Mouse (Mus musculus) kidney, adult 8-10 months (tissue): ENCODE results near the gene Capn9.

Experiments used
- DNase-seq, 2 experiments: peaks; one replicate each; pipeline ENCODE4 v3.0.0; 2022

The Capn9 gene

DNA sequence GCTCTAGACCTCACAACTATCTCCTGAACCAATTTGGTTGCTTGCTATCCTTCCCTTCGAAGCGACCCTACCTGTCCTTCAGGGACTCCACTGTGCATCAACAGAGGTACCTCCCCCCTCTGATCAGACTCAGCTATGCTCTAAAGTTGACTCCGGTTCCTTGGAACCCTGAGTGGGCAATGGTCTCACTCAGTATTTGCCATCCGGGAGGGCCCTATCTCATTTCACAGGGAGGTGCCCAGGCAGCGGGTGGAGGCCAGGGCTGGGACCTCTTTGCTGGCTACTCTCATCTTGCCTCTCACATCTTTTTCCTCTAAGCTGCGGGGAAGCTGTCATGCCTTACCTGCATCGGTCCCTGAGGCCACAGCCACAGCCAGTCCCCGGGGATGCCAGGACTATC lies at the start of gene Capn9:
Gene Capn9 (plus strand): TSS at position 301 of the 400 bp plus-strand sequence.
- DNase-seq = no peak

DNA sequence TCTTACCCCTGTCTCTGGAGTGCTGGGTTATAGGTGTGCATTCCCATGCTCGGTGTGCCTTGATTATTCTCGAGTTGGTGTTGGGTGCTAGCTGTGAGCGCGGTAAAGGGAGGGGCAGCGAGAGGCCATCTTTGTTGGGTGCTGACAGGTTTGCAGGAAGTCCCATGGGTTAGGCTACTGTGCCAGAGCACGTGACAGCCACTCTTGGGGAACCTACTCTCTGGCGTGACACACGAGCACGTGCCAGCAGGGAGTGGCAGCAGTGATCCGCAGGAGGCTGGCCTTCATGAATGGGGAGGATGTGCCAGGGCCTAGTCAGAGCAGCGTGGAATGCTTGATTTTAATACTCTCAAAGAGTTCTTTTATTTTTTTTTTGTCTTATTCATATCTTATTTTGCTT lies 49.6 kb upstream of the Capn9 start:
- DNase-seq = no peak

DNA sequence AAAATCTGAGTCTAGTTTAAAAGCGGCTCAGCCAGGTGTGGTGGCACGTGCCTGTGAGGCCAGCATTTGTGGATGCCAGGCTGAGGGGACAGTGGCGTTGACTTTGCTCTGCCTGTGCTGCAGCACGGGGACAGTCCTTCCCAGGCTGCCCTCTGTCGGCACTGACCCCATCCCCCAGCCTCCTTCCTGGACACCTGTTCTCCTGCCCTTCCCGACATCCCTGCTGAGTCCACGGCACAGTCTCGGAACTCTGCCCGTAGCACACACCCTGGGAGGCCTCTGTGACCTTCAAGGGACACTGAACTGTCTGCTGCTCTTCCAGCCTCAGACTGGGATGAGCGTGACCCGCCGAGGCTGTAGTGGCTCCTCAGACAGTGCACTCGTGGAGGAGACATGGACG lies 45.8 kb upstream of the Capn9 start:
- DNase-seq = peak in 1 of 2 experiments; percentile 21

DNA sequence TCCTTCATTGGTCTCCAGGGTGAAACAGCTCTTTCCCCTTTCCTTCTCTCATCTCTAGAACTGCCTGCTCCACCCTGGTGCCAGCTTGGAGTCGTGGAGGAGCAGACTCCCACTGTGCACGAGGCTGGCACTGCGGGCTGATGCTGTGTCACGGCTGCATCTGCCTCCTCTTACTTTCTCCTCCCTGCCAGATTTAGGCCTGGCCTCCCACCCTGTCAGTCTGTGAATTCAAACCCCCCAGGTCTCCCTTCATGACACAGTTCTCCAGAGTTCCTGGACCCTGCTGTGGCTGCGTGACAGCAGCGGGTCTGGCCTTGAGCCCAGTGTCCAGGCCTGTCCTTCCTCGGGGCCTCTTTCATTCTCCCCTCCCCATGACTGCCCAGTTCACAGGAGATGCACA lies 45.4 kb upstream of the Capn9 start:
- no peak for DNase-seq

DNA sequence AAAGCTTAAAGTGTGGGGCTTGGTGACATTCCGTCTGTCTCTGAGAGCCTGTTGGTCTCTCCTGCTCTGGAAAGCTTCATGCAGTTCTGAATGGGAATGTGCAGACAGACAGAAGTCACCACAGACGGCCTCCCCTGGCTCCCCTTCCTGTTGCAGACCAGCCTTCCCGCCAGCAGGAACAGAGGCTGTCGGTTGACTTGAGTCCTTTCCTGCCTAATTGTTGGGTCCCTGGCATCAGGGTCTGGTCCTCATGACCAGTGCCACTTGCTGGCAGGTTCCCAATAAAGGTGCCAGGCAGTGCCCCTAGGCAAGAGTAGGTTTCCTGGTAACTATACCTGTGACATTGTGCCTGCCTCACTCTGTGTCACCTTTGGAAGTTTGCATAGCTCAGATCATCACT lies 44.9 kb upstream of the Capn9 start:
- no peak for DNase-seq

DNA sequence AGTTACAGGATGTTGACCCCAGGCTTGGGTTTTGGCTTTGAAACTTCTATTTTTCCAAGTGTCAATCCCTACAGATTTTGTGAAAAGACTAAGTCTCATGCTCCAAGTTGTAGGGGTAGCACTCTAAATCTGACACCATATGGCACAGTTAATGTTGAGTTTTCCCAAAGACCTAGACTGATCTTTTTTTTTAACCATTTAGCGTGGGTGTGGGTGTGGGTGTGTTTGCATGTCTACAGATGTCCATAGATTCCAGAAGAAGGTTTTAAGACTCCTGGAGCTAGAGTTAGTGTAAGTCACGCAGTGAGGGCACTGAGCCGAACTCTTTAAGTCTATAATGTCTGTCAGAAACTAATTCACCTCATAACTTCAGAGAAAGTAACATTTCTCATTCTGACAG lies 43.3 kb upstream of the Capn9 start:
- no peak for DNase-seq

DNA sequence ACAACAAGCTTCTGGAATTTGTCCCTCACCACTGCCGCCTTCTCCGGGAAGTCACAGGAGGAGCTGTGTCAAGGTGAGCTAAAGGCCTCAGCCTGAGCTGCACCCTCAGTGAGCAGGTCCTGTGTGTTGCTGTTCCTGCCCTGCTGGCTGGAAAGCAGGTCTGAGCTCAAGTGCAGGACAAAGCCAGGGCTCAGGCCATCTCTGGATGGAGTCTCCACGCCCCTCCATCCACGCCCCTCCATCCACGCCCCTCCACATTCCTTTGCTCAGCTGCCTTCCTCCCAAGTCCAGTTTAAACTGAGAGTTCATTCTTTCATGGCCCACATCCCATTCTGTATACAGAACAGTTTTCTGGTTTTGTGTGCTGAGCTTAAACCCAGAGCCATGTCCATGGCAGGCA lies 40.5 kb upstream of the Capn9 start:
- DNase-seq = no peak

DNA sequence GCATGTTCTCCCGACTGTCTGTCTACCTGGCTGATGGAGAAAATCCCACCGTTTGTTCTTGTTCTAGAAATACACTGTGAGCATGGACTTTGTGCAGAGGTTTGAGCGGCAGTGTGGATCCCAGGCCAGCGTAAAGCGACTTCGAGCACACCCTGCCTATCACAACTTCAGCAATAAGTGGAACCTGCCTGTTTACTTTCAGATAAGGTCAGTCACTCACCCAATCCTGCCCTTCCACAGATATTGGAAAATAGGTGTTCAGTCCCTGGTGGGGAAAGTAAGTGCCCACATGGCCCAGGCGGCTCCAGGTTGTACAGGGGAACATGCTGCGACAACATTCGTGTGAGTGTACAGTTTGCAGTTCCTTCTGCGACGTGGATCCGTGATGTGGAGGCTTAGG lies 35.0 kb upstream of the Capn9 start:
- DNase-seq = no peak

DNA sequence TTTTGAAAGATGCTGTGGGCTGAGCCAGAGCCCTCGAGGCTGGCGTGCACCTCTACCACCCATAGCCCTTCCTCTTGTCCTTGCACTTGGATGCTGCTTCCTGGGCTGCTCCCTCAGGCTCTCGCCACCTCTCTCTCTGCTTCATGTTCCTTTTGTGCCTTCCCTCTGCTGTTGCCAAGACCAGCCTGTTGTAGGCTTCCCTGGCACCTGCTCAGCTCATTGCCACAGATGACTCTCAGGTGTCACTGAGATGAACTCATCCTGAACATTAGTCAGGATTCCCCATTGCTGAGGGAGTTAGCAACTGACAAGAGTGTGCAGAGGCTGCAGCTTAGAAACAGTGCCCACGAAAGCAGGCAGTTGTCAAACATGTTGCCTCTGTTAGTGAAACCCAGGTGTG lies 33.9 kb upstream of the Capn9 start:
- no peak for DNase-seq

DNA sequence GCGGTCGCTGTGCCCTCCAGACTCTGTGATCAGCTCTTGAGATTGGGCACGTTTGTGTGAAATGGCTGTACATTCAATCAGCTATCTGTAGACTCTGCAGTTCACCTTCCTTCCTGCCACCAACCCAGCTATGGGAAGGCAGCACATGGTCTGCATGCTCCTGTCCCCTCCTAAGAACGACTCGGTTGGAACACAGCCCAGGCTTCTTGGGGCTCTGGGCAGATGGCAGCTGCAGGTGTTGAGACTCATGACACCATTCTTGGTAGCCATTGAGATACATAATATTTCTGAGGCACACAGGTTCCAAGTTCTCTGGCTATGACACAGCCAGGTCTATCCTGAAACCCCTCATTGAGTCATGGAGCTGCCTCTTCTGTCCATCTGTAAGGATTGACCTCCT lies 32.6 kb upstream of the Capn9 start:
- DNase-seq = no peak

DNA sequence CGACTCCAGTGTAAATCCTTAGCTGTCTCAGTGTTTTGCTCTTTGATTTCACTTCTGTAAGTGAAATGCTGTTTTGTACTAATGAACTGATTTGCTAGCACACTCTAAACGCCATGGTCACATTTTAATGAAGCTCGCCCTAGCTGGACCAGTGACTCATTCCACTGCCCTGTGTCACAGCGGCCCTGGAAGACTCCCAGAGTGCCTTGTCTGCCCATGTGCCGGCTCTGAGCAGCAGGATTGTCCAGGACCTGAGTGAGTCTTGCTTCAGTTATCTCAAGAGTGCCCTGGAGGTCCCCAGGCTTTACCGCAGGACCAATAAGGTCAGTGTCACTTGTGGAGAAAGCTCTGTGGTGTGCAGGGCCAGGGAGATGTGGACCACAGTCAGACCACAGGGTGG lies 29.5 kb upstream of the Capn9 start:
- no peak for DNase-seq

DNA sequence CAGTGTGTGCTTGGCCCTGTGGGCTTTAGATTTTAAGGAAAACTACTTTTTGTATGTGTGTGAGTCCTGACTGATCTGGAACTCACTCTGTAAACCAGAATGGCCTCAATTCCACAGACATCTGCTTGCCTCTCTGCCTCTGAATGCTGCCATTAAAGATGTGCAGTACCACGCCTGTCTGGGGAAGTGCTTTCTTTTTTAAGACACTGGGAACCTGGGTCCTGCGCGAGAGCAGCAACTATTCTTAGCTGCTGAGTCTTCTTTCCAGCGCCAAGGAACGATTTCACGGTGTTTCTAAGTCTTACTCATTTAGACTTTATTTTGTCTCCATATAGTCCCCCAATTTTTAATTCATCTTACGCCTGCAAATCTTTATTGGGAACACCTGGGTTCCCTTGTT lies 29.1 kb upstream of the Capn9 start:
- DNase-seq = no peak

DNA sequence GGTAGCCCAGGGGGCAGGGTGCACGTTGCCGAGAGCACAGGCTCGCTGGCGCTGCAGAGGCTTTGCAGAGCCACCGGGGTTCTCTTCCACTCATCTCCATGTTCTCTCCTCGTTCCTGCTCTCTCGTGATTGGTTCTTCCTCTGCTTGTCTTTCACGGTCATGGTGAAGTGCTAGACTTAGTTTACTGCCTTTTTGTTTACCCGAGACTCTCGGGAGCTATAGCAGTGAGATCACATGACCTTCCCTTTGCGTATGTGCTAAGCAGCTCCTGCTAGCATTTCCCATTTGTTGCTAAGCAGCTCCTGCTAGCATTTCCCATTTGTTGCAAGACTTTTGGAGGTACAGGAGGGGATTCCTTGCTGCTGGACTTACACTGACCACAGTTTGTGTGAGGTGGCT lies 28.6 kb upstream of the Capn9 start:
- no peak for DNase-seq

DNA sequence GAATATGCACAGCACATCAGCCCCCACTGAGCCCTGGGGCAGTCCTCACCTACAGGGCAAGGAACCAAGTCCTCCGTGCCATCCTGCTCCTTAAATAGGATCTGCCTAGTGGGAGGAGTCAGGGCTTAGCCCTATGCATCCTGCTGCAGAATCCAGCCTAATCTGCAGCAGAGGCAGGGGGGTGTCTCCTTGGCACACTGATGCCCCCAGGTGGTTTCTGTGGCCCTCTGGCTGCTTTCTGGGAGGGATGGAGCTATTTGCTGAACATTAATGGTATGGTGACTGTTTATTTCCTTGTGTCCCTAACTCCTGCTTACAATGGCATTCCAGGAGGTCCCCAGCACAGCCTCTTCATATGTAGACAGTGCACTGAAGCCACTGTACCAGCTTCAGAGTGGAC lies 27.7 kb upstream of the Capn9 start:
- no peak for DNase-seq

DNA sequence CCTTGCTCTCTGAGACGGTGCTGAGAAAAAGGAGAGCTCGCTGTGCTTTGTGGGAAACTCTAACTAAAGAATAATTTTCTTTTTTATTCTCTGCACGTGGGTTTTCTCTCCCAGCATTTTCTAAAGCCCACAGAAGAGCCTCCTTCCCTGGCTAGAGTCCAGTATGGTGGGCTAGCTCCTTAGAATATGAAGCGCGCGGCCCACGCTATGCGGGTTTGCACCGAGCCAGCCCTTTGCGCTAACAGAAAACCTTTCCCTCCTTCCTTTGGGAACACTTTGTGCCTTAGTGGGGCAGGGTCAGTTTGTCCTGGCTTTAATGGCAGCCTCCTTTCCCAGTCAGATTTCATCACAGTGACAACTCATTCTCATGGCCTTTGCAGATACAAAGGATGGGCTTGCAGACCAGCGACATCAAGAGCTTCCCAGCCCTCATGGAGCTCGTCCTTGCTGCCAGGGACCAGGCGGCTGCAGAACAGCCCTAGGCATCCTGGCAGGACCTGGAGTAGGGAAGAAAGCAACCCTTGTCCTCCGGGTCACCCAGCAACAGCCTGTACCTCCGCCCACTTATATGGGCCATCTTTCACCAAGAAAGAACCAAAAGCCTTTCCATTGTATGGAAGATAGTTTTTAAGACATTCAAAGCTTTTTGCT lies 24.8 kb upstream of the Capn9 start:
- DNase-seq = no peak

DNA sequence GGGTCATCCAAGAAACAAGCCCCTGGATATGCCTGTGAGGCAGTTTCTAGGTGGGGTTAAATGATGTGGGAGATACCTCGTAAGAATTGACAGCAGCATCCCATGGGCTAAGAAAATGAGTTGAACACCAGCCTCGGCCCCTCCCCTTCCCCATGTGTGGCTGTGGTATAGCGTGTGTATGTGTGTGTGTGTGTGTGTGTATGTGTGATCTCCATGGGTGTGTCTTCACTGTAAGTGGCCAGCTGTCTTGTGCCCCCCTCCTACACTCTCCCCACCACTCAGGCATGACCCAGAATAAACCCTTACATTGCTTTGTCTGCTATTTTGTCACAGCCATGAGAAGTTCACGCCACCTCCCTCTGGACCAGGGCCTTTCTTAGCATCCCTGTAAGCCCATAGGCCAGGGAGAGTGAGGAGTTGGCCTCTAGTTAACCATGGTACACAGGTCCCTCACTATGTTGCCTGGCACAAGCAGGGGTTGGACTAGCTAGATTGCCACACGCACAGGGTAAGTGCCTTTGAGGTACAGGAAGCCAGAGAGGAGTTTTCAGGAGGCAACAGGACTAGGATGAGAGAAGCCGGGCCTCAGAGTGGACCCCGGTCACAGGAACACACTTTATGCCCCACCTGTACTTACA lies 20.7 kb upstream of the Capn9 start:
- DNase-seq = no peak

DNA sequence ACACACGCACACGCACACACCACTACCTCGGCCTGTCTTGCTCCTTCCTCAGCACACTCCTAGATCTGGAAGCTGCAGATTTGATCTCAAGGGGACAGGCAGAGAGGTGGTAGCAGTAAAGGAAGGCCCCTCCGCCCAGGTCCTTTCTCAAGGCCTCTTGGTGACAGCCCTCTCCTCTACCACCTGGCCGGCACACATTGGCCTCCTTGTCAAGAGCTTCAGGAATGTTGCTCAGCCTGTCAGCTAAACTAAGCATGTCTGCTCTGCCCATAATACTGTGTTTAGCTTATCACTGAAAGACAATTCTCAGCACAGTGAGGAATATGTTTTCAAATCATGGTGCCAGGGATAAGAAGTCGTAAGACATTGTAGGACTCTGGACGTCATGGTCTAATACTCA lies 19.7 kb upstream of the Capn9 start:
- DNase-seq = no peak

DNA sequence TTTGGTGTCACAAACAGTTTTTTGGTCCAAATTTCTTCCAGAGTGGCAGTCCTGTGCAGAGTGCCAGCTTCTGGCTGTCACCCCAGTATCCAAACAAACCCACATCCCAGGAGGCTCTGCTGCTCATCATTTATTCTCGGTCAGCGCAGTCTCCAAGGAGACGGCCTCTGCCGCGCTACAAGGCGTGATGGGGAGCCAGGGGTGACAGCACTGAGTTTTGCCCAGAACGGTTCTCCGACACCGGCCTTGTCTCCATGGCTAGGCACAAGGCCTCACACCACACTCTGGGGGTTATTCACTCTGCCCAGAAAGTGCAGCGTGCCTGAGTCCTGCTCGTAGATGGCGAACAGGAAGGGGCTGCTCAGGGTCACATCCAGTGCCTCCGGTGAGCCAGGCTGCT lies 19.3 kb upstream of the Capn9 start:
- no peak for DNase-seq

DNA sequence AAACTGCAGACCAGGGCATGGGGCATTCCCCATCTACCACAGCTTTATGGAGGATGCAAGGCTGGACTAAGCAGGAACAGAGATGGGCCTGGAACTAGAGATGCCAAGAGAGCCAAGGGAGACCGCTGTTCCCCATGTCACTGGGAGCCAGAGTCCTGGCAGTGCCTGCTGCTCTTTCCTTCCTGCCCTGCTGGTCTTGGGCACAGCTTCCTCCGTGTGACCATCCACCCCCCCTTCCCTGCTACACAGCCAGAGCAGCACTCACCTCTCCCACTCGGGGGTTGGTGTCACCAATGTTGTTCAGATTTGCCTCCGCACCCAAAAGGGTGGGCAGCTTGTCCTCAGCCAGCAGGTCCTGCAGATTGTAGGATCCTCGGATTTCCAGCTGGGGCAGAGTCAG lies 18.4 kb upstream of the Capn9 start:
- DNase-seq = no peak

DNA sequence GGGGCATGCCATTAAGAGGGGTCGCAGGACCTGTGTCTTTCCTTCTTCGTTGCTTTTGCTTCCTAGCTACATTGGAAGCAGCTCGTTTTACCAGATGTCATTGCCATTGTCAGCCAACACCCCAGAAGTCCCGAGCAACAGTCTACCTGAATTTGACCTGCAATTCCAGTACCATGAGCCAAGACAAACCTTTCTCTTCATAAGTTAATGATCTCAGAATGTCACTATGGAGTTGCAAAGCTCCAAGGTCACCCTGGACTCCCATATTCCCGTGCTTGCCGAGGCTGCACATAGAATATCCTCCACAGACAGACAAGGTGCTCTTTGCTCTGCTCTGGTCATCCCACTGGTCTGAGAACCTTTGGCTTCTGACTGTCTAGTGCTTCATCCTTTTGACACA lies 8.8 kb upstream of the Capn9 start:
- peak in 1 of 2 experiments; percentile 36 for DNase-seq

DNA sequence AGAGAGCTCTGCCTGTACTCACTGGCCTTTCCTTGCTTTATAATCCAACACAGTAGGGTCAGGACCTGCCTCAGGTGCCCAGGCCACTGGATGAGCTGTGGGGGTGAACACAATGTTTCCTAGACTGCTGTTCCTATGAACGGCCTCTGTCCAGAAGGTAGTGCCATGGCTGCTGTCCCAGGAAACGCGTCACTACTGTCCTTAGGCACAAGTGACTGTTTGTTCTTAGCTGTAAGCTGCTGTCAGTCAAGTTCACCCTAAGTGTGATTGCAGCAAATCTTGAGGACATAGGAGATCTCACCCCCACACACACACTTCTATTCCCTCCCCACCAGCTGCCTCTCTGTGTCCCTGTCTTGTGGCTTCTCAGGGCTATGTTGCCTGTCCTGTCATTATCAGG lies 8.3 kb upstream of the Capn9 start:
- DNase-seq = no peak

DNA sequence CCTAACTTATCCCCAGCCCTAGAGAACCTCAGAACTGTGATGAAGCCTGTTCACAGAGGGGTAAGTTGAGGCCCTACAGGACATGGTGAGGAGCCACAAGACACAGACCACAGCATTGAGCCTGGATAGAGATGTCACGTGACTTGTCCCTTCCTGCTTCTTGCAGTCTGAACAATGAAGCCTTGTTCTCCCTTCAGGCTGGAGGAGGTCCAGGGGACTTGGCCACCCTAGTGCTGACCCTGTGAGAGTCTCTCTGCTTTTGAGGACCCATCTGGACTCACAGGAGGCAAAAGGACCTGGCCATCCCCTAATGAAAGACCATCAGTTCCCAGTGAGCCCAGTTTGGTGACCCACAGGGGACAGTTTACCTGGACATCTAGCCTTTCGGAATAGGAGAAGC lies 6.8 kb upstream of the Capn9 start:
- no peak for DNase-seq

DNA sequence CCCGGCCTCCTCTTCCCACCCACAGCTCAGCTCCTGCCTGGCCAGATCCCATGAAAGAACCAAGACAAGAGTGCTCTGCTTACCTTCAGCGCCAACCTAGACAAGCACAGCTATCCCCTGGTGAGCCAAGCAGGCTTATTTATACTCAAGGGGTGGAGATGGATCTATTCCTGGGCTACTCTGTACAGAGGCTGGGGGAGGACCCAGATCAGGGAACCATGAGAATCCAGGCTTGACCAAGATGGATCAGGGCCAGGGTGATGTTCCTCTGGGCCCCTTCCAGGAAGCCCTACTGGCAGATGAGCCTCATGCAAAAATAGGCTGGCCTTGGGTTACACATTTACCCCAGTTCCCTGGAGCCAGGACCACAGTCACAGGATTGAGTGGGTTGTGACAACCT lies 6.3 kb upstream of the Capn9 start, which contains the start of gene Agt:
Gene Agt (minus strand): TSS at position 114 of the 400 bp plus-strand sequence.
- DNase-seq = peak; percentile 89 to 94

DNA sequence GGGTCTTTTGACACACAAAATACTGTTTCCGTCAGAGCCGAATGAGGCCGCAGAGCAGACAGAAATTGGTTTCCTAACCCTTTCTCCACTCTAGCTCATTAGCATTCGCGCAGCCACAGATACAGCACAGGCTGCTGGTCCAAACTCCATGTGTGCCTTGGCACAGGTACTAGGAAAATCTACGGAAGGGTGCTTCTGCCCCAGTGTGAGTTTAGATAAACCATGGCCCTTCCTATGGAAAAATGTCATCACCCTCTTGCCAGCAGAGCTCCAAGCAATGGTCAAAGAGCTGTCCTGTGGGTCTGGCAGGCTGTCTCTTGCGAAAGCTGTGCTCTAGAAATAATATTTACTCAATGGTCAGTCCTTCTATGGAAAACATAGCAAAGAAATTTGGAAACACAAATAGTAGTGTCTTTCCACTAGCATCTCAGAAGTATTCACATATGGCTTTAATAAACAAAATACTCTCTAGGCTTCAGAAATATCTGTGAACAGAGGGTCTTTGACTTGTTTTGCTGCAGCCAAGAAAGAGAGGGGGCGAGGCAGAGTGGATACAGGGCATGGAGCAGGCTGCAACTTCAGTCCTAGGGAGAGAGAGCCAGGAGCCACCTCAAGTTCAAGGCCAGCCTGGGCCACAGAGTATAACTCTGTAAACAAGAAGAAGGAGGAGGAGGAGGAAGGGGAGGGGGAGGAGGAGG lies 4.0 kb upstream of the Capn9 start:
- DNase-seq = peak; percentile 60 to 61

DNA sequence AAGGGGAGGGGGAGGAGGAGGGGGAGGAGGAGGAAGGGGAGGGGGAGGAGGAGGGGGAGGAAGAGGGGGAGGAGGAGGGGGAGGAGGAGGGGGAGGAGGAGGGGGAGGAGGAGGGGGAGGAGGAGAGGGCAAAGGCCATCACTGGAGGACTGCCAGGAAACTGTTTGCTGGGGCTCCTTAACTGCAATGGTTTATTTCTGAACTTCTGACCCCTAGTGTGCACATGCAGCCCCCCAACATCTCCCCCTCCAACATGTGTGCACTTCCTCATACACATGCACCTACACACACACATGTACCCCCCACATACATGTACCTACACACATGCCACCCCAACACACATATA lies 3.5 kb upstream of the Capn9 start:
- no peak for DNase-seq
